Mouse (Mus musculus): ENCODE results near the gene Slc10a7. TPM values are rescaled to one million over a fixed set of nuclear protein-coding genes. Genes with fewer than 3 reads are reported as not detected.
A peak's percentile ranks its signal among the peaks of the same experiment; 100 is the strongest.

Gene Slc10a7
- polyA plus RNA-seq, 1 experiment from 2014 or later = 8.7 TPM

- peaks cover 14% of the 10 kb centered on the region for H3K4me1 ChIP-seq (ENCODE audit: control insufficient read depth, insufficient read depth, low read depth, low read length)
- peak within 1 kb of the TSS; percentile 88 for H3K4me2 ChIP-seq (ENCODE audit: low read length)
- no peaks in the 10 kb centered on the region for H3K9me3 ChIP-seq (ENCODE audit: control insufficient read depth, low read length)
- H3K9ac ChIP-seq (ENCODE audit: low read depth, low read length) = peak within 1 kb of the TSS; percentile 96
- ATAC-seq = peak; percentile 95
- 0% methylated on average over 69 of the region's 70 CpGs for WGBS
- peak within 1 kb of the TSS; percentile 98 for H3K27ac ChIP-seq (ENCODE audit: low read depth, low read length)
- no peaks in the 10 kb centered on the region for H3K27me3 ChIP-seq (replicated peaks; ENCODE audit: control insufficient read depth, insufficient read depth, low read length)
- peak within 1 kb of the TSS; percentile 95 for H3K4me3 ChIP-seq (ENCODE audit: low read length)
- peaks cover 12% of the 10 kb centered on the region for H3K36me3 ChIP-seq (ENCODE audit: control insufficient read depth, insufficient read depth, low read length)
Measured at GRCm38 (mm10) chr8:78508719-78509272, 350 bp upstream of the Slc10a7 start, which contains the start of gene Rbmxl1. TSS of gene Rbmxl1 (minus strand) at chr8:78508898.

- Histone ChIP-seq H3K4me1 (ENCODE audit: control insufficient read depth, insufficient read depth, low read depth, low read length) (peaks cover 14% of the 10 kb centered on the region), H3K27ac (ENCODE audit: low read depth, low read length) (peak overlapping the region; percentile 29; the same call in 1 of the 2 replicates), H3K9me3 (ENCODE audit: control insufficient read depth, low read length) (no peaks in the 10 kb centered on the region), H3K27me3 (replicated peaks; ENCODE audit: control insufficient read depth, insufficient read depth, low read length) (no peaks in the 10 kb centered on the region), H3K9ac (ENCODE audit: low read depth, low read length) (peak overlapping the region; percentile 96), H3K4me2 (ENCODE audit: low read length) (peak overlapping the region; percentile 84), H3K36me3 (ENCODE audit: control insufficient read depth, insufficient read depth, low read length) (peaks cover 2% of the 10 kb centered on the region; the same call in 1 of the 2 replicates), H3K4me3 (ENCODE audit: low read length) (peak overlapping the region; percentile 95)
- no peak for ATAC-seq
- under 1% methylated on average over 11 of the region's 11 CpGs for WGBS
Measured at GRCm38 (mm10) chr8:78510094-78510493, 948 bp downstream of the Slc10a7 start.

GRCm38 (mm10) chr8:78510926-78511325 lies 1.8 kb downstream of the Slc10a7 start:
- 0 out of 2 replicates have a peak, but pooled peaks cover 2% of the 10 kb centered on the region for H3K36me3 ChIP-seq (ENCODE audit: control insufficient read depth, insufficient read depth, low read length)
- H3K27me3 ChIP-seq (replicated peaks; ENCODE audit: control insufficient read depth, insufficient read depth, low read length) = no peaks in the 10 kb centered on the region
- no peak for ATAC-seq
- peaks cover 14% of the 10 kb centered on the region for H3K4me1 ChIP-seq (ENCODE audit: control insufficient read depth, insufficient read depth, low read depth, low read length)
- H3K27ac ChIP-seq (ENCODE audit: low read depth, low read length) = no peak overlapping the region
- WGBS = 56% methylated on average over 3 of the region's 3 CpGs
- no peak overlapping the region for H3K4me2 ChIP-seq (ENCODE audit: low read length)
- H3K4me3 ChIP-seq (ENCODE audit: low read length) = no peak overlapping the region
- H3K9ac ChIP-seq (ENCODE audit: low read depth, low read length) = no peak overlapping the region; the same call in 1 of the 2 replicates
- no peaks in the 10 kb centered on the region for H3K9me3 ChIP-seq (ENCODE audit: control insufficient read depth, low read length)

- peaks cover 3% of the 10 kb centered on the region; the same call in 1 of the 2 replicates for H3K36me3 ChIP-seq (ENCODE audit: control insufficient read depth, insufficient read depth, low read length)
- ATAC-seq = no peak
- no peak overlapping the region for H3K4me2 ChIP-seq (ENCODE audit: low read length)
- no peaks in the 10 kb centered on the region for H3K9me3 ChIP-seq (ENCODE audit: control insufficient read depth, low read length)
- H3K4me1 ChIP-seq (ENCODE audit: control insufficient read depth, insufficient read depth, low read depth, low read length) = peaks cover 9% of the 10 kb centered on the region
- H3K27me3 ChIP-seq (replicated peaks; ENCODE audit: control insufficient read depth, insufficient read depth, low read length) = no peaks in the 10 kb centered on the region
- no peak overlapping the region for H3K9ac ChIP-seq (ENCODE audit: low read depth, low read length)
- whole genome bisulfite sequencing = 94% methylated on average over 4 of the region's 4 CpGs
- H3K4me3 ChIP-seq (ENCODE audit: low read length) = no peak overlapping the region
- no peak overlapping the region for H3K27ac ChIP-seq (ENCODE audit: low read depth, low read length)
Measured at GRCm38 (mm10) chr8:78513106-78513505, 4.0 kb downstream of the Slc10a7 start.

GRCm38 (mm10) chr8:78514706-78515105 lies 5.6 kb downstream of the Slc10a7 start:
- H3K27me3 ChIP-seq (replicated peaks; ENCODE audit: control insufficient read depth, insufficient read depth, low read length) = no peaks in the 10 kb centered on the region
- WGBS = 96% methylated on average over 1 of the region's 1 CpGs
- peaks cover 3% of the 10 kb centered on the region; the same call in 1 of the 2 replicates for H3K36me3 ChIP-seq (ENCODE audit: control insufficient read depth, insufficient read depth, low read length)
- H3K4me3 ChIP-seq (ENCODE audit: low read length) = no peak overlapping the region
- H3K4me1 ChIP-seq (ENCODE audit: control insufficient read depth, insufficient read depth, low read depth, low read length) = peaks cover 9% of the 10 kb centered on the region
- no peaks in the 10 kb centered on the region for H3K9me3 ChIP-seq (ENCODE audit: control insufficient read depth, low read length)
- H3K27ac ChIP-seq (ENCODE audit: low read depth, low read length) = no peak overlapping the region
- ATAC-seq = no peak
- no peak overlapping the region for H3K9ac ChIP-seq (ENCODE audit: low read depth, low read length)
- no peak overlapping the region for H3K4me2 ChIP-seq (ENCODE audit: low read length)

GRCm38 (mm10) chr8:78515132-78515531 lies 6.0 kb downstream of the Slc10a7 start:
- 97% methylated on average over 3 of the region's 3 CpGs for WGBS
- Histone ChIP-seq H3K27ac (ENCODE audit: low read depth, low read length) (no peak overlapping the region), H3K4me3 (ENCODE audit: low read length) (no peak overlapping the region), H3K4me2 (ENCODE audit: low read length) (no peak overlapping the region), H3K9me3 (ENCODE audit: control insufficient read depth, low read length) (no peaks in the 10 kb centered on the region), H3K36me3 (ENCODE audit: control insufficient read depth, insufficient read depth, low read length) (peaks cover 3% of the 10 kb centered on the region; the same call in 1 of the 2 replicates), H3K9ac (ENCODE audit: low read depth, low read length) (no peak overlapping the region), H3K4me1 (ENCODE audit: control insufficient read depth, insufficient read depth, low read depth, low read length) (peaks cover 6% of the 10 kb centered on the region), H3K27me3 (replicated peaks; ENCODE audit: control insufficient read depth, insufficient read depth, low read length) (no peaks in the 10 kb centered on the region)
- ATAC-seq = no peak

- no peaks in the 10 kb centered on the region for H3K4me1 ChIP-seq (ENCODE audit: control insufficient read depth, insufficient read depth, low read depth, low read length)
- ATAC-seq = no peak
- H3K4me3 ChIP-seq (ENCODE audit: low read length) = no peak overlapping the region
- no peaks in the 10 kb centered on the region for H3K27me3 ChIP-seq (replicated peaks; ENCODE audit: control insufficient read depth, insufficient read depth, low read length)
- no peak overlapping the region for H3K9ac ChIP-seq (ENCODE audit: low read depth, low read length)
- H3K27ac ChIP-seq (ENCODE audit: low read depth, low read length) = no peak overlapping the region
- no peaks in the 10 kb centered on the region for H3K9me3 ChIP-seq (ENCODE audit: control insufficient read depth, low read length)
- H3K36me3 ChIP-seq (ENCODE audit: control insufficient read depth, insufficient read depth, low read length) = no peaks in the 10 kb centered on the region
- H3K4me2 ChIP-seq (ENCODE audit: low read length) = no peak overlapping the region
- 90% methylated on average over 6 of the region's 6 CpGs for WGBS
Measured at GRCm38 (mm10) chr8:78533981-78534380, 24.8 kb downstream of the Slc10a7 start.

GRCm38 (mm10) chr8:78536716-78537115 lies 27.6 kb downstream of the Slc10a7 start:
- no peaks in the 10 kb centered on the region for H3K9me3 ChIP-seq (ENCODE audit: control insufficient read depth, low read length)
- H3K9ac ChIP-seq (ENCODE audit: low read depth, low read length) = no peak overlapping the region
- WGBS = 91% methylated on average over 5 of the region's 5 CpGs
- no peak overlapping the region for H3K4me2 ChIP-seq (ENCODE audit: low read length)
- no peaks in the 10 kb centered on the region for H3K27me3 ChIP-seq (replicated peaks; ENCODE audit: control insufficient read depth, insufficient read depth, low read length)
- ATAC-seq = no peak
- no peak overlapping the region for H3K4me3 ChIP-seq (ENCODE audit: low read length)
- no peaks in the 10 kb centered on the region for H3K36me3 ChIP-seq (ENCODE audit: control insufficient read depth, insufficient read depth, low read length)
- no peaks in the 10 kb centered on the region for H3K4me1 ChIP-seq (ENCODE audit: control insufficient read depth, insufficient read depth, low read depth, low read length)
- no peak overlapping the region for H3K27ac ChIP-seq (ENCODE audit: low read depth, low read length)

- Histone ChIP-seq H3K27me3 (replicated peaks; ENCODE audit: control insufficient read depth, insufficient read depth, low read length) (no peaks in the 10 kb centered on the region), H3K4me3 (ENCODE audit: low read length) (no peak overlapping the region), H3K4me2 (ENCODE audit: low read length) (no peak overlapping the region), H3K36me3 (ENCODE audit: control insufficient read depth, insufficient read depth, low read length) (no peaks in the 10 kb centered on the region), H3K4me1 (ENCODE audit: control insufficient read depth, insufficient read depth, low read depth, low read length) (no peaks in the 10 kb centered on the region), H3K27ac (ENCODE audit: low read depth, low read length) (no peak overlapping the region), H3K9ac (ENCODE audit: low read depth, low read length) (no peak overlapping the region), H3K9me3 (ENCODE audit: control insufficient read depth, low read length) (no peaks in the 10 kb centered on the region)
- WGBS = 89% methylated on average over 3 of the region's 3 CpGs
- ATAC-seq = no peak
Measured at GRCm38 (mm10) chr8:78537795-78538194, 28.6 kb downstream of the Slc10a7 start.

Measured in hindbrain, embryonic 16.5 days (tissue).